Mouse (Mus musculus): Measurements from ENCODE around the gene Adcy5.

GRCm38 (mm10) chr16:35205681-35206080 lies 51.0 kb downstream of the Adcy5 start:
- TF ChIP-seq EP300 (IDR thresholded peaks at IDR 0.05; ENCODE audit: low read depth) = no peak
- TF ChIP-seq CTCF (IDR thresholded peaks at IDR 0.05; ENCODE audit: low read depth) = no peak

Data from heart, postnatal 0 days (tissue).